Mouse (Mus musculus) ES-Bruce4 (cell line): ENCODE results near the gene Ptpn13.

Experiments used
- CTCF ChIP-seq: IDR thresholded peaks from one replicate; pipeline ENCODE4 v1.8.1; 2011; ENCODE audit warnings: low read depth, low read length
- POLR2A ChIP-seq: IDR thresholded peaks from one replicate; pipeline ENCODE4 v1.8.1; 2011; ENCODE audit warnings: low read length; ENCODE audit not compliant: insufficient read depth

GRCm38 (mm10) chr5:103439171-103439570 is 14.2 kb downstream of the Ptpn13 start:
- TF ChIP-seq CTCF (no peak), POLR2A (no peak)
